Mouse (Mus musculus) kidney, postnatal 14 days (tissue): ENCODE results near the gene Hist1h3b.

Source experiments
- DNase-seq: peaks from one replicate; pipeline ENCODE4 v3.0.0; 2022; ENCODE audit warnings: mixed read lengths

Hist1h3b gene

GRCm38 (mm10) chr13:23799405-23799804, 47.3 kb downstream of the Hist1h3b start:
- no peak for DNase-seq
